Mouse (Mus musculus): ENCODE data around the gene Gm4707.
"Not testable (repeated sequence)": the region's sequence is repeated elsewhere in the genome, so short reads cannot be mapped to it uniquely, and the experiment has no call there.

Gene Gm4707

DNA sequence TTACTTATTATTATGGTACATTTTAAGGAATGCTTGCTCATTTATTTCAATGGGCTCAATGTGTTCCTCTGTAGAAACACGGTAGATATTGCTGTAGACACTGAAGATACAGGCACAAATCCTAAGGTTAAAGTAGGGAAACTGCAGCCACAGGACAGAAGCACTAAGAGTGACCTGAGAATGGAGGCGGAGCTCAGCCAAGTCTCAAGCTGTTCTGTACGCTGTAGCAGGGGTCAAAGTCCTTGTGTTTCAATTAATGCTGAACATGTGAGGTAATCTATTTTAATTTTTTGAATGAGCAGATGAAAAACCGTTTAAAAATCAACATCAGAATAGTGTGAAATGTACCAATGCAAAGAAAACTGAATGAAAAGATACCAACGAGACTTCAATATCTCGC, 16.4 kb downstream of the Gm4707 start:
- DNase-seq = no peak

DNA sequence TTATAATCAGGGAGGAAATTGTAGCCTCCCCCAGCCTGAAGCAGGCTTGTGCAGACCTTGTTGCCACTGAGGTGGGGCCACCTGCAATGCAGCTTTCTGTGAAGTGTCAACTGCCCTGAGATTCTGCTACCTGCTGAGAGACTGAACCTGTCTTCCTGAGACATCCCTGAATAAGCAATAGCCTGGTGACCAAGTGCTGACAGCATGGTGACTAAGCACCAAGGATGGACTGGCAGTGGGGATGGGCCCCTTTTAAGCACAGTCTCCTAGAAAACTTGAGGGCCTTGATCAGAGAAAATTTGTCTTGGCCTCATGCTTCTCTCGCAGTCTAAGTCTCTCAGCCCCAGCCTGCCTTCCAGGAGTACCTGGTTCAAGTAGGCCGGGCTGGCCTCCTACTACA, 37.2 kb downstream of the Gm4707 start:
- DNase-seq = not testable (repeated sequence)

DNA sequence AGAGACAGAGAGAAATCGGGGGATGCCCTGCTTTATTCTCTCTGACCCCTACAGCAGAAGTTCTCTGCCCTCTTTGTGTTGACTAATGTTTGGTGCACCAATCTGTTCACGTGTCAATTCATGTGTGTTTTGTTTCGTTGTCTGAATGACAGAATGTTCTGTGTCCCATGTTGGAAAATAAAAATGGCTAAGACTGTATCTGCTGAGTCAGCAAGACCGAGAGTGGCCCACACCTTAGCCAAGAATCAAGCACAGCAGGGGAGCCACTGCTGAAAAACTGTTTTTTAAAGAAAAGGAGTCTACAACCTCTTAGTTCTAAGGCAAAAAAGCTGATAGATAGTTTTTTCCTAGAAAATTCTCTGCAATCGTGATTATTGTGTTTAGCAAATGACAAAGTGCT, 40.3 kb downstream of the Gm4707 start:
- DNase-seq = not testable (repeated sequence)

DNA sequence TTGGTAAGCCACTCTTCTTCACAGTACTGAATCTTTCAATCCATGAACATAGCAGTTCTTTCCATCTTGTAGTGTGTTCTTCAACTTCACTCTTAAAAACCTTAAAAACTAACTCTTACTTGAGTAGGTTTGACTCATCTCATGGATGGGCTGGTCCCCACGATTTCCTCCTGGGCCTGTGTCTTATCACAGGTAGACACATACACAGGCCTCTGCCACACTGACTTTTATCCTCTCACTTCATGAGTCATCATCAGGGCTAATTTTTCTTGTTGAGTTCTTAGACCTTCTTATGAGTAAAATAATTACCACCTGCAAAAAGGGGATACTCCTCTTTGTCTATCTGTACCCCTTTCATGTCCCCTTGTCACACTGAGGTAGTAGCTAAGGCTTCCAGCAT, 42.7 kb downstream of the Gm4707 start:
- no peak for DNase-seq
